Mouse (Mus musculus) lung, adult 2 months (tissue): ENCODE data around the gene Ppp1r35.

Source experiments
- CTCF ChIP-seq: fragments of 200-500 bp; IDR thresholded peaks from 2 replicates; pipeline ENCODE4 v1.5.1; 2011; ENCODE audit warnings: mild to moderate bottlenecking, low read length, control low read depth; ENCODE audit not compliant: insufficient read depth
- POLR2A ChIP-seq: fragments of 200-500 bp; IDR thresholded peaks from 2 replicates; pipeline ENCODE4 v1.6.1; 2011; ENCODE audit warnings: low read depth, mild to moderate bottlenecking, control low read depth, low read length, borderline replicate concordance; ENCODE audit errors: extremely low read depth

- TF ChIP-seq CTCF (no peak), POLR2A (no peak)
Measured at GRCm38 (mm10) chr5:137756106-137756505, 22.5 kb upstream of the Ppp1r35 start.
